Mouse (Mus musculus) 3T3-L1 (cell line): ENCODE data around the gene Atp9a.

Experiments used
- DNase-seq: peaks from one replicate; pipeline ENCODE4 v3.0.0-alpha.2; 2015; ENCODE audit warnings: low read depth, low spot score

Gene Atp9a

DNA sequence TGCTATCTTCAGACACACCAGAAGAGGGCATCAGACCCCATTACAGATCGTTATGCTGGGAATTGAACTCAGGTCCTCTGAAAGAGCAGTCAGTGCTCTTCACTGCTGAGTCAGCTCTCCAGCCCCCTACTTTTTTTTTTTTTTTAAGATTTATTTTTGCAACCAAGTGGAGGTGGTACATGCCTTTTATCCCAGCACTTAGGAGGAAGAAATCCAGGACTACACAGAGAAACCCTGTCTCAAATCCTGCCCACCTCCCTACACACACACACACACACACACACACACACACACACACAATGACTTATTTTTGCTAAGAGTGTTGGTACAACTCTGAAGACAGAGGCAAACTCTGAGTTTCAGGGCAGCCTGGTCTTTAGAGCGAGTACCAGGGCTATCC lies 59.5 kb downstream of the Atp9a start:
- DNase-seq, result no peak

DNA sequence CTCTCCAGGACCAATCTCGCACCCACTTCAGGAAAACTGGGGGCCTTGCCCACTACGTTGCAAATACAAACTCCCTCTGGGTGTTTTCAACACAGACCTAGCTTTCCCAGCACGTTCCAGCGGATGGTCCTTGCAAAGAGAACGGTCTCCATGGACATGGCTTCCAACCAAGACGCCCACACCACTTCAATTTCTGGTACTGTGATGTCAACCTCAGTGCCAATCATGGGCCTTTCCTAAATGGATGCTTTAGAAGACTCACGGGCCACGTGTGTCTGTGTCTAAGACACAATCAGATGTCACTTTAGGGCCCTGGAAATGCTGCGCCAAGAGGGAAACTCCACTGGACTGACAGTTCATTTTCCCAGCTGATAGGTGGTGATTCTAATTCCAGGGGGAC lies 60.7 kb downstream of the Atp9a start:
- no peak for DNase-seq

DNA sequence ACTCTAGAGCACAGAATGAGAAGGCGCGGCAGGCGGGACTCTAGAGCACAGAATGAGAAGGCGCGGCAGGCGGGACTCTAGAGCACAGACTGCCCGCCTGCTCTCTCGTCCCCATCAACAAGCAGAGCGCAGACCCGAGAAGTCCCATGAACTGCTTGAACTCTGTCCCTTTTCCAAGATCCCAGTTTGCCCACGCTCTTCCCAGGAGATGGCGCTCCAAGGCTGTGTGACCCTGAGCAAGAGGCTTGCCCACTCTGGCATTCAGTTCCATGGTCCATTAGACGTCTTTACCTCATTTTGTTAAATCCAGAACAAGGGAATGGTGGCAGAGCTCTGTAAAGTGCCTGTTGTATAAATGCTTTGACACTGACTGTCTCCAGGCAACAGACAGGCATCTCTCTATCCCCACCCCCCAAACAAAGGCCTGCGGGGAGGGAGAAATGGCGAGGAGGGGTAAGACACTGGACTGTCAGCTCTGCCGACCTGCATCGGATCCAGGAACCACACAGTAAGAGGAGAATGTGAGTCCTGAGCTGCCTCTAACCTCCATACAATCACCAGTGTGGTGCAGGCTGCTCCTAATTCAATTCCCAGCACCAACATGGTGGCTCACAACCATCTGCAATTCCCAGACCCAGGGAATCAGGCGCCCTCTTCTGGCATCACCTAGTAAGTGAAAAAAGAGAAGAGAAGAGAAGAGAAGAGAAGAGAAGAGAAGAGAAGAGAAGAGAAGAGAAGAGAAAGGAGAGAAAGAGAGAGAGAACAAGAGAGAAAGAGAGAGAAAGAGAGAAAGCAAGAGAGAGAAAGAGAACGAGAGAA lies 62.6 kb downstream of the Atp9a start:
- DNase-seq, result no peak

DNA sequence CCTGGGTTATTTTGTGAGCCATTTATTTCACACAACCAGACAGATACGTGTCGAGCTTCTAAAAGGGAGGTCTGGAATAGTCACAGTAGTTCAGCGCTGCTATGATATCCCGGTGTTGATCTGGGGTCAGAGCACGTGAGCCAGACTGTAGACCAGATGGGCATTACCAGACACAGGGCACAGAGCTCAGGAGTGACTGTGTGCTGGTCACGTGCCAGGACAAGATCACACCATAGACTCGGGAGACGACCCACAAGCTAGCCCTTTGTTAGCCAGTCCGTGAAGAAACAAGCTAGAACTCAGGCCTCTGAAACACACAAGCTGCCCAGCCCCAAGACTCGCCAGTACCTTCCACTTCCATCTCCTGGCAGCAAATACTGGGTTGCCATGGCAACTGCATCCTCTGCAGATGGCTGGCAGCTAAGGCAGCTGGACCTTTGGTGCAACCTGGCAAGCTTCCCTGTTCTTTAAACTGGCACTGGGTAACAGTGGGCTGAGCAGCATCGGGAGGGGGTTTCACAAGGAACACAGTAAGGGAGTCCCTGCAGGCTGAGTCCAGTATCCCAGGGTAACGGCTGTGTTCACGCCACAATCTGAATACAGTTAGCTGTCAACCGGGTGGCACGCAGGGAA lies 63.4 kb downstream of the Atp9a start:
- no peak for DNase-seq

DNA sequence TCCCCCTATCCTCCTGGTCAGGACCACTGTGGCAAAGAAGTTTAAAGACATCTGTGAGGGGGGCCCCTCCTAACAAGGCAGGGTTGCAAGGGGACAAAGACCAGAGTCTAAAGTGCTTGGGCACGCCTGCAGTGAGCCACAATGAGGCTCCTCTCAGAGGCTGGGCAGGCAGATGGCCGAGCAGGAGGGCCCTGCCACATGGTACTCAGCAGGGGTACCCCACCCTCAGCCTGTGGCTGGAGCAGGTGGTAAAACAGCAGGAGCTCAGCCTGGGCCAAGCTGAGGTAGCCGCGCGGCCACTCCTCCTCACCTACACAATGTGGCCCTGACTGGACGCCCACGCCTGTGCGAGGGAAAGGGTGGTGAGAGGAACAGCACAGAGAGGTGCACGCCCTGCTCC lies 64.6 kb downstream of the Atp9a start:
- DNase-seq, result no peak

DNA sequence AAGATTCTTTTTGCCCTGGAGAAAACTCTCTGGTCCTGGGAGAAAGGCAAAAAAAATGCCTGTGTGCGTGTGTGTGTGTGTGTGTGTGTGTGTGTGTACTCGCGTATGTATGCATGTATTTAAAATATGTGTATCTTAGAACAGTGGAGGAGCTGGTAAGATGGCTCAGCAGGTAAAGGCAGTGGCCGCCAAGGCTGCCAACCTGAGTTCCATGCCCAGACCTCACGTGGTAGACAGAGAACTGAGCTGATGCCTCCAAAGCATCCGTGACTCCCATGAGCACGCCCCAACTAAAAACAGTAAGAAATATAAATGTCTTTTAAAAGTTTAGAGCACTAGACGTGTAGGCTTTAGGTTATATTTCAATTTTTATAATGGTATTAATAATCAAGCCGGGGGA lies 70.5 kb downstream of the Atp9a start:
- DNase-seq, result no peak

DNA sequence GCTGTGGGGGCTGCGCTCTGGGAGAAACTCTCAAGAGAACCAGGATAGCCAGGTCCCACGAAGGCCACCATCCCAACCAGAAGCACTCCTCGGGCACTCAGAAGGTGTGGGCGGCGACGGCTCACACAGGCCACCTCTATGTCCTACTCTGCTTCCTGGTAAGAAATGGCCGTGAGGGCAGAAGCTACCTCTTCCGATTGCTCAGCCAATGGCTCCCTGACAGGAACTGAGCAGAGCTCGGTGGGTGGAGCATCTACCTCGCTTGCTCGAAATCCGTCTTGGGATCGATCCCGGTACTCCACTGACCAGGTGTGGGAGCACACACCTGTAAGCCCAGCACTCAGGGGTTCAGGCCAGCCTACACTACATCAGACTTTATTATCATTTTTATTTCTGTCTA lies 72.0 kb downstream of the Atp9a start:
- no peak for DNase-seq

DNA sequence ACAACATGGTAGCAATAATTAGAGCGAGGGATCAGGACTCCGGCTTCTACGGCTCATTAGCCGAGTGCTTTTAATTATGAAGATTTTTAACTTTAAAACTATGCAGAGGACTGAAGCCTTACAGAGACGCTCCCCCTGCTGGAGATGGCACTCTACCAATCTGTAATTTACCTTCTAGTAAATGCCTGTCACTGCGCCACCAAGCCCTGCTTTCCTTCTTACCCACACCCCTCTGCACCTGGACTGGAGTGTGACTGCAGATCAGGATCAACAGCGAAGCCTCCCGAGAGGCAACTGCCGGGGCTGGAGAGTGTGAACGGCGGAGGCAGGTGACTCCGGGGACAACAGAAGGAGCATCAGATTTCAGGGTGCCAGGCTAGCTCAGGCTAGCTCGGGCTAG lies 72.4 kb downstream of the Atp9a start:
- peak; percentile 23 for DNase-seq

DNA sequence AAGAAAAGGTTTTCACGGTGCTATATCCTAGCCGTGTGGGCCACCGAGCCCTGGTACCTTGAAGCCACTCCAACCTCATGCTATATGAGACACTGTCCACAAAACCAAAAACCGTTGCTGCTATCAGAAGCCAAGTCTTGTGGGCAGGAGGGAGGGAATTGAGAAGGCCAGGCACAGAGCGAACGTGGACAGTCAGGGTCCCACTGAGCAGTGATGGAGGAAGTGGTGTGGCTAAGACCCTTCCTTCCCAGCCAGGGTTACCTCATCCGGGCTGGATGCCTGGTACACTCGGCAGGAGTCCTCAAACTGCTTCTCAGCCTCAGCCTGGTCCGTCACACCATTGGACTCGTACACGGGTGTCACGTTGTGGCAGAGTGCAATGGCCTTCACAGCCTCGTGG lies 74.5 kb downstream of the Atp9a start:
- no peak for DNase-seq

DNA sequence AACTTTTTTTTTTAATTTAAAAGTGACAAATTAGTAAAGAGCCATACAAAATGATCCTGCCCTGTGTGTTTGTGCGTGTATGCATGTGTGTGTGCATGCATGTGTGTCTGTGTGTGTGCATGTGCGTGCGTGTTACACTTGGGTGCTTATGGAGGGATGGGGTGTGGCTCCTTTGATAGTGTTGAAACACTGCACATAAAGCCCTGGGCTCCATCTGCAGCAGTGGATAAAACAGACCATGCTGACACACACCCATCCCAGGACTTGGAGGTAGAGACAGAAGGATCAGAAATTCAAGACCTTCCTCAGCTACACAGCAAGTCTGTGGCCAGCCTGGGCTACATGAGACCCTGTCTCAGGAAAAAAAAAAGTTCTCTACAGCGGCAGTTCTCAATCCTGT lies 76.5 kb downstream of the Atp9a start:
- no peak for DNase-seq

DNA sequence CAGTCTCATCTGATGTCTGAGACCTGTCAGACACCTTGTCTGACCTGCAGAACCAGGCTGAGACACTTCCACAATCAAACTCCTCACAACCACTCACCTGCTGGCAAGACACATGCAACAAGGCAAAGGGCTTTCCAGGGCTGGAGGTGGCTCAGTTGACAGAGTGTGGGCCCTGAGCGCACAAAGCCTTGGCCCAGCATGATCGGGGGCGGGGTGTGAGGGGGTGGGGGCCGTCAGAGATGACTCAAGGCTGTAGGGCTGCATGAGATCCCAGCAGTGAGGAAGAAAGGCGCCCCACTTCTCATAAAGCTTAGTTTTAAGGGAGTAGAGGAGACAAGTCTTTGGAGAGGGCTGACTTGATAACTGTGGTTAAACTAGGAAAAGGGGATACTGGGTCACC lies 78.5 kb downstream of the Atp9a start:
- DNase-seq, result no peak

DNA sequence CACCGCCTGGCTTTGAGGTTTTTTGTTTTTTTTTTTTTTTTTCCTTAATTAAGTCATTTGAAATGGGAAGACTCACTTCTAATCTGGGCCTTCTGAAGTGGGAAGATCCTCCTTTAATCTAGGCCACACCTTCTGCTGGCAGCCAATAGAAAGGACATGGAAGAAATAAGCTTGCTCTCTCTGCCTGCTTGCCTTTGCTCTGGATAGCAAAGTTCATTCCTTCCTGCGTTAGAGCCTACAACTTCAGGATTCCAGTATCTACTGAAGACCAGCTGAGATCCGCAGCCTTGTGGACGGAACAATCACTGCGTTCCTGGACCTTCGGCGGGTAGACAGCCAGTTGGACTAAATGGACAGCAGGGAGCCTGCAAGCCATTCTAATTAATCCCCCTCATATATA lies 79.0 kb downstream of the Atp9a start:
- no peak for DNase-seq

DNA sequence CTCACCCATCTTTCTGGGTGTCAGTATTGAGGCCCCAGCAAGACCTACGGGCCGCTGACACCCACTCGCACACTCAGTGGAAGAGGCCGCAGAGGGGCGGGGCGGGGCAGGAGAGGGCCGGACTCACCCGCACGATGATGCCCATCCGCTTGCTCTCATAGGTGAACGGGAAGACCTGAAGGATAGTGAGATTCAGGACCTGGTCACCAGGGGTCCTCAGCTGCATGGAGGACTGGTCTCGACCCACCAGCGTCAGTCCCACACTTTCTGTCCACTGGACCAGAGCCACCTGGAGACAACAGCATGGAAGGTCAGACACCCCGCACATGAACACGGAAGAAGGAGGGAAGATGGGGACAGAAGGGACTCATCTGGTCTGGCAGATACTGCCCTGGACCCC lies 80.4 kb downstream of the Atp9a start:
- no peak for DNase-seq

DNA sequence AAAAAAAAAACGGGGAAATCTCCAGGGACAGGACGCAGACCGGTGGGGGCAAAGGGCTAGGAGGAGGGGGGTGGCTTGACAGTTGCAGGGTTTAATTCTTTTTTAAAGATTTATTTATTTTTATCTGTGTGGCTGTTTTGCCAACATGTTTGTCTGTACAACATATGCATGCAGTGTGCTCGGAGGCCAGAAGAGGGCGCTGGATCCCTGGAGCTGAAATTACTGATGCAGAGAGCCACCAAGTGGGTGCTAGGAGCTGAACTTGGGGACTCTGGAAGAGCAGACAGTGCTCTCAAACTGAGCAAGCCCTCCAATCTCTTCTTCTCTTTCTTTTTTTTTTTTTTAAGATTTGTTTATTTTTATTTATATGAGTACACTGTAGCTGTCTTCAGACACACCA lies 81.9 kb downstream of the Atp9a start:
- DNase-seq, result peak; percentile 29

DNA sequence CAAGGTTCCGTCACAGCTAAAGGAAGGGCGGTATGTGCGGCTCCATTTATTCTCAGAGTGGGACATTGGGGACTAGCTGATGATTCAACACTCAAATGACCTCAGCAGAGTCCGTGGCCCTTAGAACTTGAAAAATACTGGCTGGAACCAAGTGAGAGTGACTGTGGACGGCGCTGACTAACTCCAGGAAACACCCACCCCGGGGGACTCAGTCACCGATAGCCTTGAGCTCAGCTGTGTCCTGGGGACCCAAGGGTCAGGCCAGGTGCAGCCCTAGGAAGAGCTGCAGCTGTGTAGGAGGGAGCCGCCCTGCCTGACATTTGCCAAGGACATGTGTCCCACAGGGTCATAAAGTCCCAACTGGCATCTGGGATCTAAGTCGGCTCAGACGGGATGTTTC lies 83.7 kb downstream of the Atp9a start:
- DNase-seq, result no peak

DNA sequence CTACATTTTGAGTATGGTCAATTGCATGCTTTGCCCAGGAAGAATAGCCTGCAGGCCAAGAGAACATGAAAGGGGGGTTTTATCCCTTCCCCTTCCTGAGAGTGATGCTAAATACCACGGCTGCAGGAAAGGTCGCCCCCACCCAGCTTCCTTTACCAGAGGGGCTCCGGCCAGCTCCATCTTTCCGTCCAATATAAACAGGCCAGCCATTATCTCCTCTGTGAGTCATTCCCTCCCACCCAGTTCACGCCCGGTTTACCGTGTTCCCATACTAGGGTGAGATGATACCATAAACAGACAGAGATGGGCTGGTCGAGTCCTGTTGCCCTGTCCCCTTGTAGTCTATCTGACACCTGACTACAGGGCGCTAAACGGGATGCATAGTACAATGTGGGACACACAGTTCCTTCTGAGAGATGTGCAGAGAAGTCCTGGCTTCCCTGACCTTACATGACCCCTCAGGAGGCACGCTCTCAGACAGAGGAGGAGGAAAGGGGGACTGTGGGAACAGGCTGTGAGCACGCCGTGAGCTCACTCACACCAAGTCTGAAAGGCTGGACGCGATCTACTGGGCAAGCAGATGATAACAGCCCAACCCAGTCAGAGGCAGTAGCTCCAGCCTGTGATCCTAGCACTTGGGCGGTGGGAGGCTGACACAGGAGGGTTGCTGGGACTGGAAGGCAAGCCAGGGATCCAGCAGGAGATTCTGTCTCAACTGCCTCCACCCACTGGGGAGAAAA lies 85.5 kb downstream of the Atp9a start:
- no peak for DNase-seq

DNA sequence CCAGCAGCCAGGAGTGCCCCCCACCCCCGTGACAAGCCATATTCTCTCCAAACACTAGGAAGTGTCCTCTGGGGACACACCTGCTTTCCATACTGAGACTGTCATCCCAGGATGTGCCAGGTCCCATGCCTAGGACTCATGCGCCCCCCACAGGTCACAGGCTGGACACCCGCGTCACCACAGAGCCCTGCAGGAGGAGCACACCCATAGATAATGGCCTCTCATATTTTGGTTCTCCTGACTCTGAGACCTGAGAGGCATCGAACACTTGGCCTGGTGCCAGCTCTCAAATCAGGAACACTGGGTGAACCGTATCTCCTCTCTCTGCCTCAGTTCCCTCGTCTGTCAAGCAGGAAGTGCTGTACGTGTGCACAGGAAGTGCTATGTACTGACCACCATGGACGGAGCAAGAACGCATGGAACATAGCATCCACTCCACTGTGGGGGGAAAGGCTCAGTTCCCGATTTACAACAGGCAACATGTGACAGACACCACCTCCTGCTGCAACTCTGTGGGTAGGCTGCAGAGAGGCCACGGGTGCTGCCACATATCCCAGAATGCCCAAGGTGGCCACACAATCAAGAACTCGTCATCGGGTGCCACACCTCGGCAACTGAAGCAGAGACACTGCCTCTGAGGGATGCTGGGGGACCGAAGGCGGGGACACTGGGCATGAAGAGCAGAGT lies 87.1 kb downstream of the Atp9a start:
- DNase-seq, result no peak

DNA sequence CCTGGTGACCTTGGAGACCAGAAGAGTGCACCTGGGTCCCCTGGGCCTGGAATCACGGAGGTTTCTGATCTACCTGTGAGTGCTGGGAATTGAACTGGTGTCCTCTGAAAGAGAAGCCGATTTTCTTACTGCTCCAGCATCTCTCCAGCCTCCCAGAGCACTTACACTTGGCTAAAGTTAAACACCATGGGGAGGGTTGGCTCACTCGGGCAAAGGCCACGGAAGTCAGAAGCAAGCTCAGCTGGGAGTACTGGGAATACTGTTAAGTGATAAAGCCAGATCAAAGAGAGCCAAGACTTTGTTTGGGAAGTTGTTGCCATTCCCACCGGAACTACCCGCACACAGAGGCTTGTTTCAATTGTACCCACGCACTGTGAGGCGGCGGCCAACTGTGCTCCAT lies 87.7 kb downstream of the Atp9a start:
- DNase-seq, result no peak

DNA sequence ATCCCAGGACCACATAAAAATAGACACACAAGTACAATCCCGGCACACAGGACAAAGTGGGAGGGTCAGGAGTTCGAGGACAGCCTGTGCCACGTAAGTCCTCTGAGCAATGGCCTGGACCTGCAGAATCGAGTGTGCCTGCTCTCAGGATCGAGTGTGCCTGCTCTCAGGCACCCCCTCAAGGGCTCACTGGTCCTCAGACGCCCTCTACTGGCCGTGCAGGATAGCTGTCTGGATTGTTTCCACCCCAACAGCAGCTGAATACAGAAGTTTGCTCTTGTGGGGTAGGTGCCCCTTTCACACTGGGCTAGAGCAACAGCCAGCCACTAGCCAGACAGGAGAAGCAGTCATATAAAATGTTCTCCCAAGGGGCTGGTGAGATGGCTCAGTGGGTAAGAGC lies 90.5 kb downstream of the Atp9a start:
- peak; percentile 67 for DNase-seq

DNA sequence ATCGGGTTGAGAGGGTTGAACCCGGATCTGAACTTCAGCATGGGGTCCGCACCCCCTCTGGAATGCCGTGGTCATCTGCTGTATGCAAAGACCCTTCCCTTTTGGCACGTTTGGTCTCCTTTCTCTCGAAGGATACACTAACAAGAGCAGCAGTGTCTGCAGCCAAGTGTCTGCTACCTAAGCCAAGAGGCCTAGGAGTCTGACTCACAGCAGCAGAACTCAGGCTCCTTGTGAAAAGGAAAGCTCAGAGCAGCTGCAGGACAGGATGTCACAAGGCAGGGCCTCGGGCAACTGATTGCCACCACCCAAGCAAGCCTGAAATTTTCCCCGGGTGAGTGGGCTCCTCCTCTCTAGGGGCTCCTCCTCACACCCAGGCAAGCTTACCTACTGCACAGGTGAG lies 94.0 kb downstream of the Atp9a start:
- DNase-seq, result peak; percentile 64

DNA sequence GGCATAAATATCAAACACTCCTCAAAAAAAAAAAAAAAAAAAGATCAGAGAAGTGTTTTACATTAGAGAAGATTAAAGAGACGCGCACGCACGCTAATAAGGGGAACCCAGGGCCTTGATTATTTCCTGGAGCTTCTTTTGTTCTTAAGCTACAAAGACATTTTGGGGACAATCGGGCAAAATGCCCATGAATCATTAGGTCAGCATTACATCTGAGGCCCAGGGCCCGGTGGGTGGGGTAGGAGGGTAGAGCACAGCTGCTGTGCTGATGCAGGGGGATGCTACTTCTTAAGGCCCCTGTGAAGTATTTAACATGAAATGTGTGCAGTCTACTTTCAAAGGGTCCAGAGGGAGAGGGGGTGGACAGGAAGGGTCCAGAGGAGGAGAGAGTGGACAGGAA lies 97.4 kb downstream of the Atp9a start:
- DNase-seq, result no peak

DNA sequence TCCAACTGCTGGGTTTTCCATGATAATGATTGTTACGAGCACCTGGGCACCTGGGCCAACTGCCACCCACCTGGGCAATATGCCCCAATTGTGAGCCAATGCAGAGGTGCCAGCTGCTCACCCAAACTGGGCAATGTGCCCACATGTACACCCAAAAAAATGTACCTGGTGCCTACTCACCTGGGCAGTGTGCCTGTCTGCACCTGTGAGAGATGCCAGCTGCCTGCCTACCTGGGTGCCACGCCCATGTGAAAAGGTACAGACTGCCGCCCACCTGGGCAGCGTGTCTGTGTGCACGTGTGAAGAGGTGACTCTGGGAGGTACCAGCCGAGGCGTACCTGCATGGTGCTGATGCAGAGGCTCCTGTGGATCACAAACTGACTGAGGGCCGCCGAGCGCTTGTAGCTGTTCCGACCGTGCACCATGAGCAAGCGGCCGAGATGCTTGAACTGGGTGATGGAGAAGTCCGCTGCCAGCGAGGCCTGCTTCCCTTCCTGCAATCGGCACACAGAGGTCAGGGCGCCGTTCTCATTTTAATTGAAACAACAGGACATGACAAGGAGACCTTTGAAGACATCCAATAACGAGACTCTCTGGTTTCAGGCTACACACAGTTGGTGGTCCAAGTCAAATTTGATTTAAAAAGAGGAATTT lies 98.6 kb downstream of the Atp9a start:
- DNase-seq, result no peak
